In genomic region chr6:56292176-56292575, GRCm38 (mm10) we compare ENCODE assay signal across 24 mouse cellular contexts.
DNase-seq lines count a peak whose midpoint lies in the region; ATAC-seq and TF ChIP-seq lines count a peak whose summit lies in the region.
"Had no signal": no experiment of that assay in that cellular context is flagged by ENCODE, and none has a peak within 500 bp of the region (broad histone marks: within the 10 kb centered on the region; RNA-seq: fewer than 3 reads in every experiment).

No protein-coding gene starts in this region.

- no peak overlapping the region for H3K9ac ChIP-seq in forebrain, postnatal 0 days
- H3K9ac ChIP-seq in forebrain, embryonic 15.5 days (replicated peaks), result no peak overlapping the region
- H3K9ac ChIP-seq in ES-E14 (ENCODE audit: insufficient read depth, low read depth, low read length, poor library complexity, severe bottlenecking), result no peak overlapping the region
- no peak overlapping the region for H3K9ac ChIP-seq in hindbrain, embryonic 12.5 days
- H3K9ac ChIP-seq: embryonic facial prominence, embryonic 13.5 days; embryonic facial prominence, embryonic 15.5 days; forebrain, embryonic 12.5 days had no signal

- no peaks in the 10 kb centered on the region for H3K9me3 ChIP-seq in forebrain, postnatal 0 days (ENCODE audit: low read length)
- H3K9me3 ChIP-seq in forebrain, embryonic 15.5 days, result no peaks in the 10 kb centered on the region
- H3K9me3 ChIP-seq in ES-E14 (ENCODE audit: control insufficient read depth, insufficient read depth, low read depth, low read length), result no peaks in the 10 kb centered on the region
- H3K9me3 ChIP-seq in hindbrain, embryonic 12.5 days (replicated peaks), result no peaks in the 10 kb centered on the region
- H3K9me3 ChIP-seq: embryonic facial prominence, embryonic 13.5 days; embryonic facial prominence, embryonic 15.5 days; forebrain, embryonic 10.5 days; forebrain, embryonic 12.5 days had no signal

- no peaks in the 10 kb centered on the region for H3K36me3 ChIP-seq in forebrain, postnatal 0 days (ENCODE audit: insufficient read depth)
- no peaks in the 10 kb centered on the region for H3K36me3 ChIP-seq in forebrain, embryonic 15.5 days
- H3K36me3 ChIP-seq in ES-E14 (ENCODE audit: control insufficient read depth, insufficient read depth, low read length, poor library complexity, severe bottlenecking), result no peaks in the 10 kb centered on the region
- H3K36me3 ChIP-seq in hindbrain, embryonic 12.5 days, result no peaks in the 10 kb centered on the region
- H3K36me3 ChIP-seq: embryonic facial prominence, embryonic 13.5 days; embryonic facial prominence, embryonic 15.5 days; forebrain, embryonic 10.5 days; forebrain, embryonic 12.5 days had no signal

- H3K4me3 ChIP-seq in forebrain, postnatal 0 days (ENCODE audit: low read depth, low read length), result no peak overlapping the region
- no peak overlapping the region for H3K4me3 ChIP-seq in forebrain, embryonic 15.5 days
- H3K4me3 ChIP-seq in ES-E14 (ENCODE audit: insufficient read depth in 1 of 2, low read depth in 1 of 2, low read length in 2 of 2, poor library complexity in 1 of 2, severe bottlenecking in 1 of 2), result no peak overlapping the region
- no peak overlapping the region for H3K4me3 ChIP-seq in hindbrain, embryonic 12.5 days
- H3K4me3 ChIP-seq: embryonic facial prominence, embryonic 13.5 days; embryonic facial prominence, embryonic 15.5 days; erythroblast, embryonic 14.5 days; forebrain, embryonic 10.5 days; forebrain, embryonic 12.5 days had no signal

- no peaks in the 10 kb centered on the region for H3K27me3 ChIP-seq in forebrain, postnatal 0 days (ENCODE audit: insufficient read depth, low read length)
- no peaks in the 10 kb centered on the region for H3K27me3 ChIP-seq in forebrain, embryonic 15.5 days
- H3K27me3 ChIP-seq in hindbrain, embryonic 12.5 days, result no peaks in the 10 kb centered on the region
- H3K27me3 ChIP-seq: embryonic facial prominence, embryonic 13.5 days; embryonic facial prominence, embryonic 15.5 days; forebrain, embryonic 12.5 days had no signal

- no peak for TF ChIP-seq CTCF in forebrain, postnatal 0 days (IDR thresholded peaks at IDR 0.05; ENCODE audit: low read depth)

- in situ Hi-C loops in ES-E14 (cut with MboI; ENCODE audit: low sequenced_read_pairs in 2 of 2, unreplicated experiment in 2 of 2), result no loop called here

- no peak overlapping the region for H3K4me2 ChIP-seq in forebrain, postnatal 0 days (ENCODE audit: low read depth)
- no peak overlapping the region for H3K4me2 ChIP-seq in forebrain, embryonic 15.5 days (replicated peaks)
- H3K4me2 ChIP-seq in hindbrain, embryonic 12.5 days (replicated peaks), result no peak overlapping the region
- H3K4me2 ChIP-seq: embryonic facial prominence, embryonic 13.5 days; embryonic facial prominence, embryonic 15.5 days; forebrain, embryonic 12.5 days had no signal

- intact Hi-C loops in heart, postnatal 10 days (cut with DNase I), result no loop called here

- DNase-seq in forebrain, postnatal 0 days, result peak; percentile 2
- DNase-seq in ES-E14 (ENCODE audit: low read depth, low spot score) (peak; percentile 56), ZHBTc4 (ENCODE audit: low read depth, low spot score) (peak; percentile 88)
- DNase-seq in heart, postnatal 10 days, result no peak
- DNase-seq: adrenal gland, adult 2 months; adrenal gland, postnatal 10 days; adrenal gland, postnatal 25 days; B cell, adult 2 months; cerebellum, adult 11 months; cerebellum, adult 18-20 months; cerebellum, adult 8-10 months; cerebellum, adult 9-11 months; cerebellum, postnatal 14 days; cerebellum, postnatal 36 days; embryo, embryonic 11 days had no signal

- no peaks in the 10 kb centered on the region for H3K4me1 ChIP-seq in forebrain, postnatal 0 days (ENCODE audit: insufficient read depth)
- H3K4me1 ChIP-seq in forebrain, embryonic 15.5 days, result no peaks in the 10 kb centered on the region
- H3K4me1 ChIP-seq in ES-E14 (ENCODE audit: control insufficient read depth in 2 of 2, insufficient read depth in 2 of 2, low read length in 2 of 2, poor library complexity in 1 of 2), result no peaks in the 10 kb centered on the region
- H3K4me1 ChIP-seq in hindbrain, embryonic 12.5 days, result no peaks in the 10 kb centered on the region
- H3K4me1 ChIP-seq: embryonic facial prominence, embryonic 13.5 days; embryonic facial prominence, embryonic 15.5 days; forebrain, embryonic 10.5 days; forebrain, embryonic 12.5 days had no signal

- ATAC-seq in forebrain, postnatal 0 days, result no peak
- ATAC-seq in forebrain, embryonic 15.5 days (replicated peaks), result no peak
- ATAC-seq in hindbrain, embryonic 12.5 days (ENCODE audit: low FRiP score), result no peak
- ATAC-seq: CD4-positive, CD25-positive, alpha-beta regulatory T cell, adult 4 months; forebrain, embryonic 14.5 days had no signal

- H3K27ac ChIP-seq in forebrain, postnatal 0 days (ENCODE audit: low read depth, low read length), result no peak overlapping the region
- H3K27ac ChIP-seq in forebrain, embryonic 15.5 days (replicated peaks), result no peak overlapping the region
- H3K27ac ChIP-seq in ES-E14 (ENCODE audit: insufficient read depth, low read depth, low read length, poor library complexity, severe bottlenecking), result no peak overlapping the region
- no peak overlapping the region for H3K27ac ChIP-seq in hindbrain, embryonic 12.5 days
- H3K27ac ChIP-seq: embryonic facial prominence, embryonic 13.5 days; embryonic facial prominence, embryonic 15.5 days; forebrain, embryonic 10.5 days; forebrain, embryonic 12.5 days had no signal

- WGBS in forebrain, postnatal 0 days, result 44% methylated on average over 1 of the region's 1 CpGs
- 57% methylated on average over 1 of the region's 1 CpGs for WGBS in forebrain, embryonic 15.5 days
- 55% methylated on average over 1 of the region's 1 CpGs for WGBS in hindbrain, embryonic 12.5 days

TF ChIP-seq in ES-E14, 5 proteins besides CTCF, POLR2A, EP300 and RAD21:
- TF ChIP-seq CHD2 (IDR thresholded peaks at IDR 0.05; ENCODE audit: low read depth, low read length), result no peak
- TF ChIP-seq HCFC1 (IDR thresholded peaks at IDR 0.05; ENCODE audit: borderline replicate concordance, insufficient read depth, low read length), result no peak
- TF ChIP-seq ZC3H11A (IDR thresholded peaks at IDR 0.05; ENCODE audit: borderline replicate concordance, low read depth, low read length), result no peak
- no peak for TF ChIP-seq ZNF384 (IDR thresholded peaks at IDR 0.05; ENCODE audit: low read depth, low read length)
- no peak for TF ChIP-seq MAFK (IDR thresholded peaks at IDR 0.05; ENCODE audit: insufficient read depth, low read depth, low read length)

Comparison
In these comparisons a context has a peak if more than half of its experiments do, and no peak if none do; other contexts are left out.
1. DNase-seq: peak in forebrain, postnatal 0 days (single experiment), ES-E14 (single experiment) and ZHBTc4 (single experiment); none in heart, postnatal 10 days (0 of 2).